Mouse (Mus musculus) heart, adult 2 months (tissue): ENCODE data around the gene Rcbtb2. TPM values are rescaled to one million over a fixed set of nuclear protein-coding genes. Genes with fewer than 3 reads are reported as not detected.

Experiments used
- DNase-seq, 2 experiments: peaks; one replicate each; pipeline ENCODE4 v3.0.0; 2021
- H3K27ac ChIP-seq: fragments of 200-600 bp; 2 replicates; pipeline ENCODE4 v1.8.1; 2022
- H3K27me3 ChIP-seq: fragments of 200-500 bp; 2 replicates; pipeline ENCODE4 v1.6.1; 2012; ENCODE audit warnings: mild to moderate bottlenecking, low read length, inconsistent platforms, mixed read lengths; ENCODE audit not compliant: control insufficient read depth, insufficient read depth
- H3K36me3 ChIP-seq: fragments of 200-500 bp; 2 replicates; pipeline ENCODE4 v1.6.1; 2012; ENCODE audit warnings: low read length, inconsistent platforms; ENCODE audit not compliant: control insufficient read depth, insufficient read depth
- H3K4me1 ChIP-seq: fragments of 200-500 bp; 2 replicates; pipeline ENCODE4 v1.6.1; 2011; ENCODE audit warnings: low read length; ENCODE audit not compliant: control insufficient read depth, insufficient read depth
- H3K4me3 ChIP-seq: fragments of 200-600 bp; 2 replicates; pipeline ENCODE4 v1.8.1; 2022
- H3K79me2 ChIP-seq: fragments of 200-500 bp; replicated peaks from 2 replicates; pipeline ENCODE4 v1.6.1; 2012; ENCODE audit warnings: mild to moderate bottlenecking, inconsistent platforms, low read length, moderate library complexity, mixed read lengths; ENCODE audit not compliant: control insufficient read depth, insufficient read depth
- H3K9ac ChIP-seq: fragments of 200-500 bp; 2 replicates; pipeline ENCODE4 v1.6.1; 2012; ENCODE audit warnings: low read depth, mild to moderate bottlenecking, control low read depth, inconsistent platforms, low read length, mixed read lengths
- CTCF ChIP-seq: fragments of 200-600 bp; IDR thresholded peaks from 2 replicates; pipeline ENCODE4 v1.8.1; 2022; ENCODE audit warnings: antibody characterized with exemption, mild to moderate bottlenecking, moderate library complexity
- EP300 ChIP-seq: fragments of 200-500 bp; IDR thresholded peaks from 2 replicates; pipeline ENCODE4 v1.6.1; 2011; ENCODE audit warnings: low read depth, low read length, control low read depth; ENCODE audit not compliant: insufficient read depth
- POLR2A ChIP-seq: fragments of 200-500 bp; IDR thresholded peaks from 2 replicates; pipeline ENCODE4 v1.6.1; 2011; ENCODE audit warnings: mild to moderate bottlenecking, low read depth, low read length, control low read depth; ENCODE audit not compliant: insufficient read depth
- WGBS: fragments of 180-500 bp; shearing (Covaris S2); methylation state at CpG from one replicate; pipeline ENCODE4 v1.1.7; 2018; 5-methylcytosine and 5-hydroxymethylcytosine counted together
- intact Hi-C: fragments of 180-260 bp; cut with DNase I; formaldehyde crosslinking; loops from one replicate; pipeline ENCODE4 v1.15.1; 2025
- long read RNA-seq: library from polyadenylated mRNA; stranded (forward); transcript quantifications from one replicate; pipeline ENCODE4 v2.0.0, GENCODE M21; 2021
- polyA plus RNA-seq: library from polyadenylated mRNA; depleted of rRNA; stranded (reverse); fragments of >200 nt; gene quantifications from 2 replicates; pipeline ENCODE4 v1.2.3, GENCODE M21; 2012; rRNA removed
- total RNA-seq, 2 experiments: library from RNA; stranded (reverse); gene quantifications; 2 replicates each; pipeline ENCODE4 v1.2.3; 2021

The Rcbtb2 gene
- total RNA-seq (10 to 100 TPM; 20.8 to 20.9 TPM), polyA plus RNA-seq (16.9 and 25.7 TPM in 2 replicates)
- long read RNA-seq, partial matches to known transcripts, result 3 of 29 reads
- long read RNA-seq, other reads (novel, unspliced or antisense), result 20 of 29 reads

DNA sequence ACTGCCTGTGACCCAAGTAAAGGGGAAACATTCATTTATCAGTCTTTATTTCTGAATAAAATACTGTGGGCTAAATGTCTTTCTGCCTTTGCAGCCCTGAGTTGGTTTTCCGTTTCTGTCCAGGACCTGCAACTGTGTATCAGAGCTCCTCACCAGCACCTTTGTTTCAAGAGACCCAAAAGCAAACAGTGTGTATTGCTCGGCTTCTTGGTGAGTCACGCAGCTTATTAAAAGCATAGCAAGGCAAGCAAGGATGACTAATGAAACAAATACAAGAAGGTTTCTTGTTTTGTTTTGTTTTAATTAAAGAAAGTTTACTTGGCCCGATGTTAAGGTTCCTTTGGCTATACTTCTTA is at the start of gene Rcbtb2:
Rcbtb2 (plus strand) TSS at position 115 of the 356 bp plus-strand sequence.
- H3K27me3 ChIP-seq, result no peaks in the 10 kb centered on the region
- peak in 1 of 2 experiments; percentile 13 for DNase-seq
- peaks cover 2% of the 10 kb centered on the region; the same call in 1 of the 2 replicates for H3K36me3 ChIP-seq
- H3K9ac ChIP-seq, result no peak within 1 kb of the TSS
- WGBS, result 50% methylated on average over 4 of the region's 4 CpGs
- H3K4me3 ChIP-seq, result no peak within 1 kb of the TSS
- peak within 1 kb of the TSS; percentile 21; the same call in 1 of the 2 replicates for H3K27ac ChIP-seq
- TF ChIP-seq EP300 (no peak), CTCF (no peak), POLR2A (no peak)
- H3K79me2 ChIP-seq, result no peaks in the 10 kb centered on the region
- intact Hi-C loops, result no loop called here
- H3K4me1 ChIP-seq, result peaks cover 9% of the 10 kb centered on the region

DNA sequence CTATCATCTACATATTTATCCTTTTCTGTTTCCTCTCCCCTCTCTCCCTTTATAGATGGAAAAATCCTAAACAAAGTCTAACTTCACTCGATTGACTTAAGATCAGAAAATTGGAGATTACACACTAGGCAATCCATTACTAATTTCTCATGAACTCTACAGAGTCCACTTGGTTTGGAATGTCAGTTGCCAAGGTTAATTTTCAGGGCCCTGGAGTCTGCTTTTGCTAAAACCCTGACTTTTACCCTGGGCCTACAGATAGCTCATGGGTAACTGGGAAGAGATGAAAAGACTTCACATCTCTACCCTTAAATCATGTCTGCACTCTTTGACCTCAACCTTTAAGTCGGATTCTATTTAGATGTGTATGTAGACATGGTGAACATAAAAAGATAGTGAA is 39.3 kb upstream of the Rcbtb2 start:
- H3K79me2 ChIP-seq, result no peaks in the 10 kb centered on the region
- H3K36me3 ChIP-seq, result no peaks in the 10 kb centered on the region
- H3K4me1 ChIP-seq, result no peaks in the 10 kb centered on the region
- no peak overlapping the region for H3K4me3 ChIP-seq
- 76% methylated on average over 2 of the region's 2 CpGs for WGBS
- intact Hi-C loops, result no loop called here
- no peak overlapping the region for H3K9ac ChIP-seq
- no peak for DNase-seq
- no peaks in the 10 kb centered on the region for H3K27me3 ChIP-seq
- no peak overlapping the region for H3K27ac ChIP-seq
- no peak for TF ChIP-seq CTCF
- no peak for TF ChIP-seq POLR2A

DNA sequence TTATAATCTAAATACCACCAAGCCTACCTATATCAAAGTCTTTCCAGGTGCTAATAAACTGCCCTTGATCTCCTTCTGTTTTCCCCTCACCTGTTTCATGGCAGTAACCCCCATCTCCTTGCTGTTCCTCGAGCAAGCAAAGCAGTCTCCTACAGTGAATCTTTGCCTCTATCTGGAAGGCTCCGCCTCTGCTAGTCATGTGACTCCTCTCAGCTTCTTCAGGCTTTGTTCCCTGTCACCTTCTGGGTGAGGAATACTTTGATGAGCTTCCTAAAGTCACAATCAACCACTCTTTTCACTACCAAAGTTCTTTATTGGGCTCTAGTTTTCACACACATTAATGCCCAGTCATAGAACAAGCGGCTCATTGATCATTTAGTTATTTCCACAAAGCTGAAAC is 36.4 kb upstream of the Rcbtb2 start:
- 60% methylated on average over 3 of the region's 3 CpGs for WGBS
- no peaks in the 10 kb centered on the region for H3K79me2 ChIP-seq
- intact Hi-C loops, result no loop called here
- H3K36me3 ChIP-seq, result no peaks in the 10 kb centered on the region
- H3K4me1 ChIP-seq, result no peaks in the 10 kb centered on the region
- H3K4me3 ChIP-seq, result no peak overlapping the region
- no peak overlapping the region for H3K27ac ChIP-seq
- TF ChIP-seq EP300 (no peak), CTCF (no peak), POLR2A (no peak)
- DNase-seq, result no peak
- no peaks in the 10 kb centered on the region for H3K27me3 ChIP-seq
- H3K9ac ChIP-seq, result no peak overlapping the region

DNA sequence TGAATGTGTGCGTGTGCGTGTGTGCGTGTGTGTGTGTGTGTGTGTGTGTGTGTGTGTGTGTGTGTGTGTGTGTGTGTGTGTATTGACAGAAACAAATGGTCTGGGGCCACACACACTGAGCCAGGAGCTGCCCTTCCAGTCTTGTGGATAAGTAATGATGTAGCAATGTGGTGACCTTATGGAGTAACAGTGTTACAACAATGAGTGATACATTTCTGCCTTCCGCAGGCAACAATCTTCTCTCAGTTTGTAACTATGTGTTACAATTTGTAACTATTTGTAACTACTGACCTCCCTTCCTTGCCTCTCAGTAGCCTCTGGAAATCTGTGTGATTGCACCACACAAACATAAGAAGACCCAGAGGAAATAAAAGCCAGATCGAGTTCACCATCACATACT is 35.6 kb upstream of the Rcbtb2 start:
- no peak for TF ChIP-seq EP300
- TF ChIP-seq CTCF, result no peak
- TF ChIP-seq POLR2A, result no peak
- Histone ChIP-seq H3K36me3 (no peaks in the 10 kb centered on the region), H3K27ac (no peak overlapping the region), H3K4me1 (no peaks in the 10 kb centered on the region), H3K9ac (no peak overlapping the region), H3K4me3 (no peak overlapping the region), H3K27me3 (no peaks in the 10 kb centered on the region), H3K79me2 (no peaks in the 10 kb centered on the region)
- WGBS, result 77% methylated on average over 5 of the region's 5 CpGs
- DNase-seq, result no peak
- intact Hi-C loops, result no loop called here

DNA sequence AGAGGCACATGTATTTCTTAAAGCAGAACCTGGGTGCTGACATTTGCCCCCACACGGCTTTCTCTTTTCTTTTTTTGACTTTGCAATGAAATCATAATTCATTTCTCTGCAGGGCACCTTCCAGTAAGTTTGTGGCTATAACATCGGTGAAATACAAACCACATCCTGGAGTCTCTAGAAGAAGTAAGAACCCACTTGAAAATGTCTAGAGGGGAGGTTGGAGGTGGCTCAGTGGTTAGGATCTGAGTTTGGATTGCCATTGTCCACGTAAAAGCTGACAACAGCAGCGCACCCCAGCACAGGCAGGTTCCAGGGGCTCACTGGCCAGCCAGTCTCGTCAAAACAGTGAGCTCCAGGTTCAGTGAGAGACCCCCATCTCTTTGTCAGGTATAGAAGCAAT is 35.1 kb upstream of the Rcbtb2 start:
- WGBS, result 76% methylated on average over 5 of the region's 5 CpGs
- Histone ChIP-seq H3K27ac (no peak overlapping the region), H3K9ac (no peak overlapping the region), H3K4me3 (no peak overlapping the region), H3K36me3 (no peaks in the 10 kb centered on the region), H3K79me2 (no peaks in the 10 kb centered on the region), H3K4me1 (no peaks in the 10 kb centered on the region), H3K27me3 (no peaks in the 10 kb centered on the region)
- TF ChIP-seq POLR2A (no peak), EP300 (no peak), CTCF (no peak)
- intact Hi-C loops, result no loop called here
- no peak for DNase-seq

DNA sequence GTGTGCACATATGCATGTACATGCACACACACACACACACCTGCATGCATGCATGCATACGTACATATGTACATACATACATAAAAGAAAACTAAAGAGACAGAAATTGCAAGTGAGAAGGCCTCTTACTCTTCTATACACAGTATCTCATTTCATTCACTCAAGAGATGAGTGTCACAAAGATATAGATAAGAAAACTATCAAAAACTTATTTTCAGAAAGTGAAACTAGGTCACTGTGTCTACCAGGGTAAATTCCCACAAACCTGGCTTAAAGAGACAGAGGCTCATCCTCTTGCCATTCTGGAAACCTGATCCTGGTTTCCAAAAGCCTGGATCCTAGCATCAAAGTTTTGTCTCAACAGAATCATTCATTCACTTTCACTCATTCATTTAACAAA is 34.6 kb upstream of the Rcbtb2 start:
- Histone ChIP-seq H3K27me3 (no peaks in the 10 kb centered on the region), H3K36me3 (no peaks in the 10 kb centered on the region), H3K4me1 (no peaks in the 10 kb centered on the region), H3K79me2 (no peaks in the 10 kb centered on the region), H3K27ac (no peak overlapping the region), H3K4me3 (no peak overlapping the region), H3K9ac (no peak overlapping the region)
- WGBS, result 90% methylated on average over 1 of the region's 1 CpGs
- no peak for DNase-seq
- intact Hi-C loops, result no loop called here
- no peak for TF ChIP-seq EP300
- TF ChIP-seq CTCF, result no peak
- no peak for TF ChIP-seq POLR2A
